Mouse (Mus musculus) liver, postnatal 0 days (tissue): Measurements from ENCODE around the gene Mllt11.

ENCODE experiments used
- CTCF ChIP-seq: sonication (generic); IDR thresholded peaks from 2 replicates; pipeline ENCODE4 v1.5.1; 2016; ENCODE audit warnings: antibody characterized with exemption, low read depth
- EP300 ChIP-seq: IDR thresholded peaks from 2 replicates; pipeline ENCODE4 v1.6.1; 2016; ENCODE audit warnings: antibody characterized with exemption, low read depth, mild to moderate bottlenecking

DNA sequence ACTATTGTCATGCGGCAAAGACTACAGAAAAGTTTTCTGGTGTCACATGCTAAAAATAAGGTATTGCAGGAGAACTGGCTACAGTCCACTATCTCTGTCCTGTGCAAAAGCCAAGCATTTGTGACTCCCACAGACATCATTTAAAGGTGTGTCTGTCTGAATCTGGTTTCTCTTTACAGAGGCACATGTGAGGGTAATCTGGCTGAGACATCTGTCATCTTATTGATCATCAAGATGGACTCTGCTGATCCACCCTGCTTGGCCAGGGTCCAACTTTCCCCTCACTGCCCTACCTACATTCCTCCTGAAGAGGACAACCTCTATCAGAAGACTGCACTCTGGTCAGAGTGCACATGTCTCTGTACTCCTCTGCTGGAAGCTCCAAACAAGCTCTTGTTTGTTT is 45.2 kb upstream of the Mllt11 start:
- TF ChIP-seq CTCF (no peak), EP300 (no peak)
